19 mouse cellular contexts compared by ENCODE assay signal in the genomic region with DNA sequence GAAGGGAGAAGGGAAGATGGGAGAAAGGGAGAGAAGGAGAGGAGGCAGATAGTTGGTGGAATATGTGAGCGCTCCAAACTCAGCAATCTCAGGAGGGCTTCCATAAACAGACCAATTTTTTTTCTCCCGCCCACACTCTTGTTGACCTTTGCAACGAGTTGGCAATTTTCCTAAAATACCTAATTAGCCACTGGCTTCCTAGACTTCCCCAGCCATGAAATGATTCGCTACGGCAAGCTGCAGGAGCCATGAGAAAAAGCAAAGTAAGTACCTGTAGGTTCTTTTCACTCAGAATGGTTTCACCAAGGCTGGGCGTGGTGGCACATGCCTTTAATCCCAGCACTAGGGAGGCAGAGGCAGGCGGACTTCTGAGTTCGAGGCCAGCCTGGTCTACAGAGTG. TPM values are rescaled to one million over a fixed set of nuclear protein-coding genes. Genes with fewer than 3 reads are reported as not detected.
DNase-seq lines count a peak whose midpoint lies in the region; ATAC-seq lines count a peak whose summit lies in the region.
"Had no signal": no experiment of that assay in that cellular context is flagged by ENCODE, and none has a peak within 500 bp of the region (broad histone marks: within the 10 kb centered on the region; RNA-seq: fewer than 3 reads in every experiment).

No protein-coding gene starts in this region.

- H3K4me3 ChIP-seq in kidney, embryonic 16.5 days (ENCODE audit: low read length), result no peak overlapping the region
- H3K4me3 ChIP-seq in midbrain, embryonic 10.5 days, result no peak overlapping the region
- H3K4me3 ChIP-seq: embryonic facial prominence, embryonic 10.5 days; forebrain, embryonic 13.5 days; heart, adult 2 months; heart, embryonic 15.5 days; hindbrain, embryonic 12.5 days had no signal

- H3K36me3 ChIP-seq in kidney, embryonic 16.5 days (ENCODE audit: insufficient read depth, low read length), result no peaks in the 10 kb centered on the region
- H3K36me3 ChIP-seq in midbrain, embryonic 10.5 days, result 0 out of 2 replicates have a peak, but pooled peaks cover 2% of the 10 kb centered on the region
- H3K36me3 ChIP-seq: heart, embryonic 15.5 days; hindbrain, embryonic 12.5 days had no signal

- no peaks in the 10 kb centered on the region for H3K9me3 ChIP-seq in kidney, embryonic 16.5 days (ENCODE audit: low read length)
- no peaks in the 10 kb centered on the region for H3K9me3 ChIP-seq in midbrain, embryonic 10.5 days (replicated peaks)
- H3K9me3 ChIP-seq: embryonic facial prominence, embryonic 10.5 days; forebrain, embryonic 13.5 days; heart, embryonic 15.5 days; hindbrain, embryonic 12.5 days had no signal

- no peaks in the 10 kb centered on the region for H3K27me3 ChIP-seq in kidney, embryonic 16.5 days (ENCODE audit: insufficient read depth, low read length)
- no peaks in the 10 kb centered on the region for H3K27me3 ChIP-seq in midbrain, embryonic 10.5 days (ENCODE audit: low read depth, poor library complexity, severe bottlenecking)
- H3K27me3 ChIP-seq: forebrain, embryonic 13.5 days; heart, embryonic 15.5 days; hindbrain, embryonic 12.5 days had no signal

- peaks cover 29% of the 10 kb centered on the region for H3K4me1 ChIP-seq in kidney, embryonic 16.5 days (ENCODE audit: insufficient read depth, low read length)
- H3K4me1 ChIP-seq in midbrain, embryonic 10.5 days, result peaks cover 48% of the 10 kb centered on the region

- DNase-seq in kidney, adult 11 months, result peak; percentile 44
- peak; percentile 65 for DNase-seq in MN1 (ENCODE audit: low spot score)
- peak; percentile 59 for DNase-seq in kidney, adult 9 months
- DNase-seq in kidney, postnatal 36 days, result peak; percentile 61 to 62
- no peak for DNase-seq in midbrain, embryonic 10.5 days (ENCODE audit: low spot score)
- no peak for DNase-seq in thymus, postnatal 36 days
- DNase-seq: adrenal gland, adult 2 months; adrenal gland, postnatal 25 days; cerebellum, adult 2 months; forebrain, postnatal 0 days; gastrocnemius, postnatal 14 days; heart, adult 2 months had no signal

- no peak for ATAC-seq in kidney, embryonic 16.5 days (ENCODE audit: low FRiP score, low TSS enrichment)
- ATAC-seq: forebrain, embryonic 13.5 days; forebrain, postnatal 0 days had no signal

- no peak overlapping the region for H3K4me2 ChIP-seq in kidney, embryonic 16.5 days (replicated peaks; ENCODE audit: low read depth, low read length)
- H3K4me2 ChIP-seq: forebrain, embryonic 13.5 days; heart, embryonic 11.5 days; heart, embryonic 15.5 days; hindbrain, embryonic 12.5 days had no signal

- H3K27ac ChIP-seq in kidney, embryonic 16.5 days (ENCODE audit: low read length), result no peak overlapping the region
- no peak overlapping the region for H3K27ac ChIP-seq in midbrain, embryonic 10.5 days (replicated peaks)
- H3K27ac ChIP-seq: forebrain, embryonic 13.5 days; heart, adult 2 months; heart, embryonic 15.5 days; hindbrain, embryonic 12.5 days had no signal

- WGBS in kidney, embryonic 16.5 days, result 66% methylated on average over 8 of the region's 8 CpGs
- 92% methylated on average over 8 of the region's 8 CpGs for WGBS in midbrain, embryonic 10.5 days

- H3K9ac ChIP-seq in kidney, embryonic 16.5 days (replicated peaks; ENCODE audit: low read length), result no peak overlapping the region
- H3K9ac ChIP-seq: forebrain, embryonic 13.5 days; forebrain, postnatal 0 days; heart, embryonic 15.5 days; hindbrain, embryonic 12.5 days had no signal

RNA-seq across cellular contexts. Expression of a gene that starts 25.9 kb away (rescaled TPM):
- 71.6 and 75.8 TPM in 2 replicates for polyA plus RNA-seq in kidney, embryonic 16.5 days (2015; fragmentation: Nextera tagmentation; extraction: Ambion mirVana)
- 33.4 and 33.6 TPM in 2 replicates for polyA plus RNA-seq in midbrain, embryonic 10.5 days (2016; fragmentation: Nextera tagmentation; extraction: Ambion mirVana)
- polyA plus RNA-seq: C2C12 had no signal

Comparison
In these comparisons a context has a peak if more than half of its experiments do, and no peak if none do; other contexts are left out.
1. DNase-seq: peak in kidney, adult 11 months (single experiment), MN1 (single experiment), kidney, adult 9 months (single experiment) and kidney, postnatal 36 days (2 of 2); none in midbrain, embryonic 10.5 days (single experiment) and thymus, postnatal 36 days (0 of 2).